Mouse (Mus musculus): ENCODE results near the gene Clasrp.

The Clasrp gene

GRCm38 (mm10) chr7:19603849-19604605 lies at the start of gene Clasrp:
Gene Clasrp, minus strand, starts transcription at chr7:19604486.
- DNase-seq: peak; percentile 96

DNA sequence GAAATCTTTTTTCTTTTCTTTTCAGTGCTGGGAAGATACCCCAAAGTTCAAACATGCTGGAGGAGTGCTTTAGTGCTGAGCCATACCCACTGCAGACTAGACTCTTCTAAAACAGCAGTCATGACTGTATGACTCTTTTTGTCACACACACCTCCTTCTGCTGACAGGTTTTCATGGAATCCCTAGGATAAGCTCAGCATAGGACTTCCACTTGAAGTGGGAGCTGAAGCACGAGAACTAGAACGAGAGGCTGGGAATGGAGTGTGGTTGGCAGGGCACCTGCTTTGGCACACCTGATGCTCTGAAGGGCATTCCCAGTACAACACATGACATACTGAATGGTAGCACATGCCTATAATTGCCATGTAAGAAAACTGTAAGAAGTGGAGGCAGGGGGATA lies 48.3 kb upstream of the Clasrp start:
- no peak for DNase-seq

DNA sequence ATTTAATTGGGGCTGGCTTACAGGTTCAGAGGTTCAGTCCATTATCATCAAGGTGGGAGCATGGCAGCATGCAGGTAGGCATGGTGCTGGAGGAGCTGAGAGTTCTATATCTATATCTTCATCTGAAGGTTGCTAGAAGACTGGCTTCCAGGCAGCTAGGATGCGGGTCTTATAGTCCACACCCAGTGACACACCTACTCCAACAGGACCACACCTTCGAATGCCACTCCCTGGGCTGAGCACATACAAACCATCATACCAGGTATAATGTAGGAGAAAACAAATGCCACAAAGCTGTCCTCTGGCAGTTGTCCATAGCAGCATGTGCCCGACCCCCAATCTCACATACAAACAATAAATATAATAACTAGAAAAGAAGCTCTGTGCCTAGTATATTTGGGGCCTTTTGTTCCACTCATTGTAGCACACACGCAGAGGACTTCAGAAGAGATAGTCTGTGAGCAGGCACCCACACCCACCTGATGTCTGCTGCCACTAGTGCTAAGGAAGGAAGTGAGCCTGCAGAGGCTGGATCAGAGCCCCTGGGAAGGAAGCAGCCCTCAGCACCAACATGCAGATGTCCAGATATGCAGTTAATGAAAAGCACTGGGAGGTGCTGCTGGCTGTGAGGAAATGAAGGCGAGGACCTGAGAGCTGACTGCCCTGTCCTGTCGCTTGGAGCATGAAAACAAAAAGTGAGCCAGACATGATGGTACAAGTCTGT lies 46.9 kb upstream of the Clasrp start:
- DNase-seq: no peak

GRCm38 (mm10) chr7:19641223-19641622 lies 36.9 kb upstream of the Clasrp start:
- DNase-seq: no peak

GRCm38 (mm10) chr7:19635074-19635827 lies 31.0 kb upstream of the Clasrp start:
- no peak for DNase-seq

DNA sequence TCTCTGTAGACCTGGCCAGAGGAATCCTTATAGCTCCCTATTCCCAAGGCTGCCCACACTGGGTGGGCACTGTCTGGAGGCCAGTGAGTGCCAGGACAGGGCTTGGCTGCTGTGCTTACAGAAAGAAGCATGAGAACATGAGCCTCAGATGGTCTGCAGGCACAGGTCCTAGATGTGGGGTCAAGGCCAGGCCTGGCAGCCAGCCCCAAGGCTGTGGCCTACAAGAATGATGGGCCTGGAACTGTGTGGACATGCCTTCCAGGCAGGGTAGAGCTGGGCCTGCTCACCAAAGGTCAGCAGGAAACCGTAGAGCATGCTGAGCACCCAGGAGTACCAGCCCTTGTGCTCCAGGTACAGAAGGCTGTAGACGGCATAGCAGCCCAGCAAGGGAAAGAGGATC lies 30.3 kb upstream of the Clasrp start:
- DNase-seq: no peak

GRCm38 (mm10) chr7:19633855-19634254 lies 29.6 kb upstream of the Clasrp start:
- no peak for DNase-seq

DNA sequence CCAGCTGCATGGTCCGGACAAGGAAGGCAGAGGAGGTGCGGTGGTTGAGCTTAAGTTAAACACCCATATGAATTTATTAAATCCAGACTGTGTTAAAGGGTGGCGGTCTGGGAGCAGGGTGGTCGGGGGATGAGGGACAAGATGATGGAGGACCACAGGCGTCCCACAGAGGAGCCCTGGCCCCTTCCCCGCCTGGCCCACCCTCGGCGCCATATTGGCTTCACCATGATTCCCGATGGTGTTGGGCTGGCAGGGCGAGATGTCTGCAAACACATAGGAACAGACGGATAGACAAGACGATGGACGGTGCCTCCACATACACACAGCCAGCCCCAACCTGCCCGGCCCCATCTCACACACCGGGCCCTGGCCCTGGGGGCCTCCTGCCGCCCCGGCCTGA lies 28.9 kb upstream of the Clasrp start:
- no peak for DNase-seq

GRCm38 (mm10) chr7:19632720-19633119 lies 28.4 kb upstream of the Clasrp start:
- DNase-seq: no peak

DNA sequence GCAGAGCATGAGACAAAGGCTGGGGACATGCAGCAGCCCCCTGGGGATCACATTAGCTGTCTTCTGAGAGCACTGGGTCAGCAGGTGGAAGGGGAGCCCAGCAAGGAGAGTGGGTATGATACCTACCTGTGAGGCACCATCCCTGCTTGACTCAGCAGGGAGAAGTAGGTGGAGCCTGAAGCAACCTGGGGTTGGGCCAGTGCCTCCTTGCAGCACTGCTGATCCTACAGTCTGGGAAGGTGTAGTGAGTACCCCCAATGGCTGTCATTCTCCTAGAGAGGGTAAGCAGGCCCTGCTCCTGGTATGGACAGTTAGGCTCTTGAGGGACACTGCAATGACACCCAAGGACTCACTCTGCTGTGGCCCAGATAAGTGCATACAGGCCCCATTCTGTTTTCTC lies 28.0 kb upstream of the Clasrp start:
- no peak for DNase-seq

- DNase-seq: peak; percentile 86
Observed at GRCm38 (mm10) chr7:19629361-19629734, 25.1 kb upstream of the Clasrp start, which contains the start of gene Relb. Gene Relb, minus strand, starts transcription at chr7:19629438.

GRCm38 (mm10) chr7:19628536-19629360 lies 24.5 kb upstream of the Clasrp start:
- DNase-seq: peak; percentile 87

DNA sequence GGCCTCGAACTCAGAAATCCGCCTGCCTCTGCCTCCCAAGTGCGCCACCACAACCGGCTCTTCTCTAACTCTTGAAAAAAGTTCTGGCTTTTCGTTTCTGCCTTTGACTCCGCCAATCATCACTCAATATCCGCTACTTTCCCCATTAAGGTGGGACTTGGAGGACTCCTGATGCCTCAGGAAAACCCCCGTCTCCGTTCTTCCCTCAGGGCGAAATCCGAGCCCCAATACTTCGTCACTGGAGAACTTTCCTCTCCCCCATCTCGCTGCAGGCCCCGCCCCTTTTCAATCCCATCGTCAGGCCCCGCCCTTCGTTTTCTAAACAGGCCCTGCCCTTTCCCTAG lies 23.9 kb upstream of the Clasrp start:
- no peak for DNase-seq

GRCm38 (mm10) chr7:19627721-19628120 lies 23.4 kb upstream of the Clasrp start:
- DNase-seq: peak; percentile 51

DNA sequence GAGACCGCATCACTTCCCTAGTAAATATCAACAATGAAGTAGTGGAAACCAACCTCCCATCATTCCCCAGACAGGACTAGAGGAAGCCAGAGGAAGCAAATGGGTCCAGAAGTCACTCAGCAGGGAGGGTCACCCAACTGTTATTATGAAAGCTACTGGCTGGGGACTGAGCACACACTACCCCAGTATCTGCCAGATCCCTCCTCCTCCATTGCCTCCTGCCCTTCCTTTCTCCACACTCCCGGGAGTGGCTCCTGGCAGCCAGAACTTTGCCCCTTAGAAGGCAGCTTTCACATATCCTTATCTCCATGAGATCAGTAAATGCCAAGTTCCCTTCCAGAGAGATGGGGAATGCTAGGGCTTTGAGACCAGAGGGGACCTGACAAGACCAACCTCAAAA lies 19.1 kb upstream of the Clasrp start:
- DNase-seq: no peak

DNA sequence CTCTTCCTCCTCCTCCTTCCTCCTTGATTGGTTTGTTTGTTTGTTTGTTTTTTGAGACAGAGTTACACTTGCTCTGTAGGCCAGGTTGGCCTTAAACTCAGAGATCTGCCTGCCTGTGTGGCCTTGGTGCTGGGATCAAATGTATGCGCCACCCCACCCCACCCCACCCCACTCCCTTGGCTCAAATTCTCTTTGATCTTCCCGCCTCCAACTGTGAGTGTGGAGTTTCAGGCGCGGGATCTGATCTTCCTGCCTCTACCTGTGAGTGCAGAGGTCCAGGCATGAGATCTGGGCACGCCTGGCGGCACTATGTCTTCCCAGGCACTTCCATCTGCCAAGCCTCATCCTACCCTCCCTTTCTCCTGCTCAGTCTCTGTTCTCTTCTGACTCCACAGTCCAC lies 18.0 kb upstream of the Clasrp start:
- DNase-seq: no peak

DNA sequence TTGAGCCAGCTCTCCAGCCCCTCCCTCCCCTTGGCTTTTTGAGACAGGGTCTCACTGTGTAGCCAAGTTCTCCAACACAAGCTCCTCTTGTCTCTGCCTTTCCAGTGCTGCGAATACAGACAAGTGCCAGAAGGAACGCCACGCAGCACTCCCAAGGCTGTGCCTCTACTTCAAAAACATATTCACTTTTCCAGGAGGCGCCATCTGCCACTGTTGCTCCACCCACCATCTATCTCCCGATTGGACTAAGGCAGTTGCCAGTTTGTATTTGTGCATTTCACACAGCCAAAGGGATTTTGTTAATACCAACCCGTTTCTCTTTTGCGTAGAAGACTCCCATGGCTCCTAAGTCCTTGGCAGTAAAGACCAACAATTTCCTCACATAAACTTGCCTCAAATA lies 16.5 kb upstream of the Clasrp start:
- no peak for DNase-seq

DNA sequence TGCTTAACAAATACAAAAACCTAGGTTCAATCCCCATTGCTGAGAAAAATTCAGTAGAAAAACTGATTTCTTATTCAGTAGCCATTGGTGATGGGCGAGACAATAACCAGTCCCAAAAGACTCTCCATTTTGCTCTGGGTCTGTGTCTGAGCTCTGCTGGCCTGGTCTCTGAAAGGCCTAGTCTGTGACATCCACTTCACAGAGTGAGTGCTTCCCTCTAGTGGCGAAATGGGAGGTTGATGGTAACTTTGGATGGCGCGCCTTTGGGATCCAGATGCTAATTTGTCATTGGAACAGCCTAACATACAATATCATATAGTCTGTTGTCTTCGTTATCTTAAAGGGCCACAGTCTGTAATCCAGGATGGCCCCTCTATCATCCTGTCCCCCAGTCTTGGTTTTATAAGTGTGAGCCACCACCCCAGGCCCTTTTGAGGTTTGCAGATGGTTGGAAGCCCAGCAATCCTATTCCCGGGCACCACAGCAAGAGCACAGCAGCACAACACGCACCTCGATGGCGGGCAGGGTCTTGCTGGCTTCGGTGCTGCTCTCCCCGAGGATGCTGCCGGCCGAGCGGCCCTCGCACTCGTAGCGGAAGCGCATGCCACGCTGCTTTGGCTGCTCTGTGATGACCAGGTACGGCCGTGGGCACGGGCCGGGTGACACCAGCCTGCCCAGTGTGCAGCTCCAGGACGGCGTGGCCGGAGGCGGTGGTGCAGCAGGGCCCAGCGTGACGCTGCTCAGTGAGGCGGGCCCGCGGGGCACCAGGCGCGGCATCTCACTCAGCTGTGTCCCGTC lies 14.9 kb upstream of the Clasrp start:
- DNase-seq: peak; percentile 75

- no peak for DNase-seq
Observed at GRCm38 (mm10) chr7:19615036-19615577, 10.8 kb upstream of the Clasrp start.

GRCm38 (mm10) chr7:19610969-19611368 lies 6.7 kb upstream of the Clasrp start:
- no peak for DNase-seq

DNA sequence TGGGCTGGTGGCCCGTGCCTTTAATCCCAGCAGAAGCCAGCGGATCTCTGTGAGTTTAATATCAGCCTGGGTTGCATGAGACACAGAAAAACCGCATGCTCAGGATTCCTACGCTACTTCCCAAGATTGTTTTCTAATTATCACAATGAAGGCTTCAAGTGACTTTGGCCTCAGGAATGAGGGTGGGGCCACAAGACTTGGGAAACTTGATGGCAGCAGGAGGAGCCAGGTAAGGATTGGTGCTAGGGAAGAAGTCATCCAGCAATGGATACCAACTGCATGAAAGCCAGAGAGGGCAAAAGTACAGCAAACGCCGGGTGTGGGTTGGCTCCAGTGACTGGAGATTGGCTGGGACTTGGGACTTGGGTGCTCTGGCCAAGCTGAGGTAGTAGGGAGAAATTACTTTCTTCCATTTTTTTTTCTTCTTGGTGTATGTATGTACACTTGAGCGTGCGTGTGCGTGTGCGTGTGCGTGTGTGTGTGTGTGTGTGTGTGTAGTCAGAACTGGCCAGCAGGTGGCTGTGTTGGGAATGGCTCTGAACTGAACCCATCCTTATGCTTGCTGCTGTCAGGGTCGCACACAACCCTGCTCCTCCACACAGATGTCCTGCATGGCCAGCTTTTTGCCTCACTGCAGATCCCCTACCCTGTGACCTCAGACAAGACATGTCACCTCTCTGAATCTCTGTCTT lies 5.5 kb upstream of the Clasrp start:
- DNase-seq: no peak
